Mouse (Mus musculus): ENCODE measurements around the gene Alox5ap. TPM values are rescaled to one million over a fixed set of nuclear protein-coding genes. Genes with fewer than 3 reads are reported as not detected.

Gene Alox5ap
- 1 to 10 TPM; 5.3 to 6.7 TPM for total RNA-seq (2021)
- long read RNA-seq, experiment 1, result 0 reads
- long read RNA-seq, experiment 2, partial matches to known transcripts, result 0 of 4 reads
- long read RNA-seq, experiment 2, other reads (novel, unspliced or antisense), result 3 of 4 reads

DNA sequence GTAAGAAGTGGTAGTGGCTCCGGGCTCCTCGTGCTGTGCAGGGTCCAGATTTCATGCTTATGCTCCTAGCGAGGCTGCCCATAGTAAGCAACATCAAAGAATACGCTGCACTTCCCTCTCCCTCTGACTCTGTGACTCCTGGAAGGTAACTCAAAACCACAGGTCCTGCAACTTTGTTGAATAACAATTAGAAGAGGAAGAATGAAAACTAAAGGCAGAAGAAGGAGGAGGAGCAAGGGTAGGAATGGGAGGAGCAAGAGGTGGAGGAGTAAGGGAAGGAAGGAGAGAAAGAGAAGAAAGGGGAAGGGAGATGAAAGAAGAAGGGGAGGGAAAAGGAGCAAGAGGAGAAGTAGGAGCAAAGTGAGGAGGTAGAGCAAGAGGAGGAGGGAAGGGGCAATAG lies at the start of gene Alox5ap:
Gene Alox5ap (plus strand): TSS at position 363 of the 400 bp plus-strand sequence.
- DNase-seq (ENCODE audit: low spot score), result no peak

DNA sequence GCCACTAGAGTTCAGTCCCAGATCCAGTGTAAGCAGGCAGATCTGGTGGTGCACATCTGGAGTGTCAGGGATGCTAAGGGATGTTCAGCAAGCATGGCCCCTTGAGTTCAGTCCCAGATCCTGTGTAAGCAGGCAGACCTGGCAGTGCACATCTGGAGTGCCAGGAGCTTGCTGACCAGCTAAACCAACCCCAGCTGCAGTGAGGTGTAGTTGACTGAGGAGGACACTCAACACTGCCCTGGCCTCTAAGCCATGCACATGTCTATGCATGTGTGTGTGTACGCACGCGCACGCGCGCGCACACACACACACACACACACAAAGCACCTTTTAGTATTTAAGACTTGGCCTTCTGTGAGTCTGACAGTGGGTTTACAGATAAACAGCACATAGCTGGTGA lies 49.0 kb upstream of the Alox5ap start:
- DNase-seq (ENCODE audit: low spot score), result no peak

GRCm38 (mm10) chr5:149217524-149218357 lies 46.8 kb upstream of the Alox5ap start:
- DNase-seq (ENCODE audit: low spot score), result no peak

DNA sequence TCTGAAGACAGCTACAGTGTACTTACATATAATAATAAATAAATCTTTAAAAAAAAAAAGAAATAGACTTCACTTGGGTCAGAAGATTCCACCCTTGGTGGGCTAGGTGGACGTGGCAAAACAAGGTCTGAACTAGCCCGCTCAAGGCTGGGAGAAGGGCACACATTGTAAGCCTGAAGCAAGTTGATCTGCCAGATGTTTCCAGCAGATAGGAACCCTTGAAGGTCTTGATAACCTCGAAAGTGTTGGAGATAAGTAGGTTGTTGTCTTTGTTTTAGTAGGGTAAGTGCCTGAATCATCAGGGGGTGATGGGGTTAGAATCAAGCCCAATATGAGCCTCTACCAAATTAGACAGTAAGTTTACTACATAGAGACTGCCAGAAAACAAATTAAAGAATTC lies 45.1 kb upstream of the Alox5ap start:
- DNase-seq (ENCODE audit: low spot score), result no peak

GRCm38 (mm10) chr5:149221355-149221754 lies 43.2 kb upstream of the Alox5ap start:
- no peak for DNase-seq (ENCODE audit: low spot score)

- no peak for DNase-seq (ENCODE audit: low spot score)
Observed at GRCm38 (mm10) chr5:149224666-149225065, 39.9 kb upstream of the Alox5ap start.

- peak; percentile 99 for DNase-seq (ENCODE audit: low spot score)
Observed at GRCm38 (mm10) chr5:149228700-149229618, 35.6 kb upstream of the Alox5ap start.

DNA sequence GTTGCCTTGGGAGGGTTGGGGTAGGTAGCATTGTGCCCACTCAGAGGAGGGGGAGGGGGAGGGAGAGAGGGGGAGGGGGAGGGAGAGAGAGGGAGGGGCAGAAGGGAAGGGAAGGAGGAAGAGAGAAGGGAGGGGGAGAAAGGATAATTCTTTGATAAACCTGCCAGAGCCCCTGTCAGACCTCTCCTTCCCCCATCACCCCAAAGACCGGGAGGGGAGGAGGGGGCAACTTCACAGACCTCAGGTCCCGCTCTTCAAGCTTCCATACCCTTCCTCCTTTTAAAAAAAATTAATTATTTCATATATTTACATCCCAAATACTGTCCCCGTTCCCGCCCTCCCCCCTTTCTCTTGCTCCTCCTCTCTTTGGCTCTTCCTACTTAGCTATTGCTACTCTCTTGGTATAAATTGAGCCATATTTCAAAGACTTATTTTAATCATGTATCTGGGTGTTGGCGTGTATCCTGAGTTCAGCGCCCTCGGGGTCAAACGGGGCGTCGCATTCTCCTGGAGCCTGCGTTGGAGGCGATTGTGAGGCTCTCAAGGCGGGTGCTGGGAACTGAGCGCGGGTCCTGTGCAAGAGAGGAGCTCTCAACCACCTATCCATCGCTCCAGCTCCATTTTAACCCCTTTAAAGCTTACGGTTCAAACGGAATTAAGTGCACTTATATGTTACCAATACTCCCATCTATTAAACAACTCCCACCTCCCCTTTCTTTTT lies 34.8 kb upstream of the Alox5ap start:
- DNase-seq (ENCODE audit: low spot score), result no peak

- DNase-seq (ENCODE audit: low spot score), result no peak
Observed at GRCm38 (mm10) chr5:149235002-149235401, 29.6 kb upstream of the Alox5ap start.

DNA sequence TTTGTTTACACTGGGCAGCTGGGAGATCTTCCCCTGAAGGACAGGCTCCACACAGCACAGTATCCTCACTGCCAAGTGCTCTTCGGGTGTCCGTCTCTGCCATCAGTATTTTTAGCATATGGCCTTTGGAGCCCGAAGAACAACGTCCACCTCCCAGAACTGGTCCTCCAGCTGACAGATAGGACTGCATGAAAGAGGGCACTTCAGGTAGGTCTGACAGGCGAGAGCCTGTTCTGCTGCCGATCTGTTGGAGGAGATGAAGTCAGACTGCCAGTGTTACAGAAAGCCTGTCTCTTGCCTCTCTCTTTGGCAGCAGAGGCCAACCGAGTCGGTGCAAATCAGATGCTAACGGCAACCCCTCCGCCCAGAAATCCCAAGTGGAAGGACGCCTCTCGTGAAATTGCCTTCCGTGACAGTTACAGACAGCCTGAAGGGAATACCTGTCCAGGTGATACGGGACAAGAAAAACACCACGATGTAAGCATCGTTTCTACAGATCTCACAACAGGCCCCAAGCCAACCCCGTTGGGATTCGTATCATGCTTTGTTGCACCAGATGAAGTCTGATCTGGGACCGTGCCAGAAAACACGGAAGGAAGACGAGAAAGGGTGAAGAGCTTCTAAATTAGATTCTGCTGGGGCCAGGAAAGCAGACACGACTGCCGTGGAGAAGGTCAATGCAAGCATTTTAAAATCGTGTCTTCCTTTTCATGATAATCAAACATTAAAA lies 27.2 kb upstream of the Alox5ap start:
- peak; percentile 42 for DNase-seq (ENCODE audit: low spot score)

DNA sequence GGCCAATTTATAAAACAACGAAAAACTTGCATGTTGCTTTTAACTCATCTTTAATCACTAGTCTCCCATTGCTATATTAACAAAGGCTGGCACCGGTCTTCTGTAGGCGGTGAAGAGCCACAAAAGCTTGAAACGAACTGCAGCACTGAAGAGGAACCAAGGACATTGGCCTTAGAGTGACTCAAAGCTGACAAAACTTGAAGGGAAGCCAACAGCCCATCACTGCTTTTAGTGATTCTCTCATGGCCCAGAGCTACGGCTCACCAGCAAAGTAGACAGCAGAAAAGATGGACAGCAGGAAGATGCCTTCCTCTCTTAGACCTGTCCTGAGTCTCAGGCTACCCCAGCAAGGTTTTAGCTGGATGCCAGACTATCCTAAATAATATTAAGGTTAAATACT lies 22.1 kb upstream of the Alox5ap start:
- DNase-seq (ENCODE audit: low spot score), result no peak

DNA sequence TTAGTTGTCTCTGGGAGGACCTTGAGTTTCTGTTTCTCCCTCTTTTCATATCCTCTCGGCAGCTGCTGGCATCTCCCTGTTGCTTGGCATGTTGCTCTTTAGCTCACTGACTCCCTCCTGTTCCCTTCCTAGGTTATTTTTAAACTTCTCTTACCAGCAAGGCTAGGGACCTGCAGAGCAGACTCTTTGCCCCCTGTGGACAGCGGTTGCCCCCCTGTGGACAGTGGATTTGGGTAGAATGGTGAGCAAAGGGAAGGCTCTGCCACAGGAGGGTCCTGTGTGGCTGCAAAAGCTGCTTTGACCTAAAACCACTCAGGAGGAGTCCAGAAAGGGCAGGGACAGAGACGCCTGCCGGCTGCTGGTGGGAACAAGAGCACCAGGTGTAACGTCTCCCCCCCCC lies 21.5 kb upstream of the Alox5ap start:
- peak; percentile 61 for DNase-seq (ENCODE audit: low spot score)

DNA sequence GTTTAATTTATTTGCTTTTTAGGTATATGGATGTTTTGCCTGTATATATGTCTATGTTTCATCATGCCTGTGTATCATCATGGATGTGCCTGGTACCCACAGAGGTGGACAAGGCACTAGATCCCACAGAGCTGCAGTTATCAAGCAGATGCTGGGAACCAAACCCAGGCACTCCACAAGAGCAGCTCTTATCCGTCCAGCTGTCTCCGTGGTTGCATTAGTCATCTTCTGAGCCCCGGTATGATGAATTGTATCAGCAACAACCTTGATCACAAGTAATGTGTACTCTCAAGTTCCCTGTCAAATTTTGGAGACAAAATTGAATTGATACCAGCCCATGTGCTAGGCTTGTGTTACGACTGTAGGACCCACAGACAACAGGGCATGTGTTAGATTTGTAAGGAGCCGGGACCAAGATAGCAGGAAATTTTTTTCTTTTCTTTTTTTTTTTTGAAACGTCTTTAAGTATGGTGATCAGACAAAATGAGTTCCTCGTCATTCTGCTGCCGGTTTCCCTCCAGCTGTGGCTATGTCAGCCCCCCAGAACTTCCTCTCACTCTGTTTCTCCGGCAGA lies 19.1 kb upstream of the Alox5ap start:
- no peak for DNase-seq (ENCODE audit: low spot score)

DNA sequence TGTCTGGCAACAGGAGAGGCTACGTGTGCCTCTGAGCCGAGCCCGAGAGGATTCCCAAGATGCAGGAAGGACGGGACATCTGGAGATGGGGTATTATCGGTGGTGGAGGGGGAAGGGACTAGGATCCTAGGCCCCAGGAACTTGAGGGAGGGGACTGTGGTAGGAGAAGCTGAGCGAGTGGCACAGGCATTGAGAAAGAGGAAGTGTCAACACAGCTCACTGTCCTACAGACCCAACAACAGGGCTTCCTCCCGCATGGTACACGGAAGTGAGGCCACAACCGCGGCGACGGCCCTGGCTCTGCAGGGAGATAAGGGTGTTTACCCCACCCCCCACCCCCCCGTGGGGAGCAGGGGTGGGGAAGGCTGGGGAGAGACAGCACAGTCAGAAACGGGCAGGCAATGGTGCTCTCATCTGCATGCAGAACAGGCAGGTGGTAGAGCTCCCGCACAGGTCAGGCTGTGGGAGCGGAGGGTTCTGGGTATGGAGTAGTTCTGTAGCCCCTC lies 18.5 kb upstream of the Alox5ap start:
- no peak for DNase-seq (ENCODE audit: low spot score)

DNA sequence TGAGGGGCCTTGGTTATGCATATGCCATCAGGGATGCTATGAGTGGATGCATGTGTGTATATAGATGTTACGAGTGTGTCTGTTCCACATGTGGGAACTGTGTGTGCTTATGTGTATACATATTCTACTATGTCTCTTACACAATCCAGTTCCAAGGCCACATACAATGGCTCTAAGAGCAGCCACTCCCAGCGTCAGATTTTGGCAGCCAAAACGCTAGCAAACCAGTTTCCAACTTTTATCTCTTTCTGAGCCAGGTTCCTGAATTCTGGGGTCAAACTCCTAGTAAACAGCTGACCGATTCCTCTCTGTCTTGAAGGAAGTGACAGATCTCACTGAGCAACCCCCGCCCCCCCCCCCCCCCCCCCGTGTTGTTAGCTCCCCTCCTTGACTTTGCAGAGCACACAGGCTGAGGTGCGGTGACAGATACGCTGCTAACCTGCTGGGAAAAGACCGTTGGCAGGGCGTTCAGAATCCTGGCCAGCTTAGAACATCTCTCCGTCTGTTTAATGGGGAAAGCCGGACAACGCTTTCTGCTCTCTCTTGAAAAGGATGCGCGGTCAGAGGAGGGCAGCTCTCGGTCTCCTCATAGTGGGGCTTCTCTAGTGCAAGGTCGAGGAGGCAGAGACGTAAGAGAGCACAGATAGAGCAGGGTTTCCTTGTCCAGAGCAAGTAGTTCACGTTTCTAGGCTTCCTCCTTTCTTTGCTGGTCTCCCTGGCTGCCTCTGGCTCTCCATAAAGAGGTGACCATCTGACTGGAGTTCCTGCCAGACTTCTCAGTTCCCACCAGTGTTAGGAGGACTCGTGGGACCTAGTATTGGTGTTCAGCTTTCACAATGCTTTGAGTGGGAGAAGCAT lies 17.3 kb upstream of the Alox5ap start:
- DNase-seq (ENCODE audit: low spot score), result peak; percentile 31

DNA sequence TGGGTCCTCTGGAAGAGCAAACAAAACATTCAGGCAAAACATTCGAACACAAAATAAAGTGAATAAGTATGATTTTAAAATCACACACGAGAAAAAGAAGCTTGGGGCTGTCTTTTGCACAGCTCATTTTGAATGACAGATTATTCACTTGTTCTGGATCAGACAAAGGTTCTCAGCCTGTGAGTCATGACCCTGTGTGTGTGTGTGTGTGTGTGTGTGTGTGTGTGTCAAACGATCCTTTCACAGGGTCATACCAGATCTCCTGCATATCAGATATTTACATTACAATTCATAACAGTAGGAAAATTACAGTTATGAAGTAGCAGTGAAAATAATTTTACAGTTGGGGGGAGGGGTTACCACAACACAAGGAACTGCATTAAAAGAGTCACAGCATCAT lies 12.3 kb upstream of the Alox5ap start:
- no peak for DNase-seq (ENCODE audit: low spot score)

DNA sequence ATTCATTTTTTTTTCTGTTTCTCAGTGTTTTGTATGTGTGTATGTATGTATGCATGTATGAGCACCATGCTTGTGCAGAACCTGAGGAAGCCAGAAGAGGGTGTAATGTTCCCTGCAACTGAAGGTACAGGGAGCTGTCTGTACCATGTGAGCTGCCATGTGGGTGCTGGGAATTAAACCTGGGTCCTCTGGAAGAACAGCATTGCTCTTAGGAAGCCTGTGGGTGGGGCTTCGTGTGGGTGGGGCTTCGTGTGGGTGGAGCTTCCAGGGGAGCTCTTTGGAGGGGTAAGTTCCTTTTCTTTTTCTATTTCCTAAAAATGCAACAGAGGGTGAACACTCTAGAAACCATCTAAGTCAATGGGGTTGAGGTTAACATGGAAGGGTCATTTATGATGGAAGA lies 11.1 kb upstream of the Alox5ap start:
- no peak for DNase-seq (ENCODE audit: low spot score)

DNA sequence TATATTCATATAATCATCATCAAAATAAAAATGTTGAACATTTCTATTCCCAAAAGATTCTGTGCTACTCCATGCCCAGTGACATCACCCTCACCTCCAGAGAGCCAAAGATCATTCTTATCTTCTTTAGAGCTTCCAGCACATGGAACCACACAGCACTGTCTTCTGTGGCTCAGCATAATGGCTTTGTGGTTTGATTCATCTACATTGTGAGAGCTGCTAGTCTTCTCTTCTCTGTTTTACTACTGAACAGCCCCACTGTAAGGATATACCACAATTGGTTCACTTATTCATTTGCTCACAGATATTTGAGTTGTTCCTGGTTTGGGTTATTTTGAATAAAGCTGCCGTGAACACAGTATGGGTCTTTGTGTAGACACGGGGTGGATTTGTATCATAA lies 9.0 kb upstream of the Alox5ap start:
- no peak for DNase-seq (ENCODE audit: low spot score)

- DNase-seq (ENCODE audit: low spot score), result no peak
Observed at GRCm38 (mm10) chr5:149257518-149258281, 6.9 kb upstream of the Alox5ap start.
